In the genomic region with DNA sequence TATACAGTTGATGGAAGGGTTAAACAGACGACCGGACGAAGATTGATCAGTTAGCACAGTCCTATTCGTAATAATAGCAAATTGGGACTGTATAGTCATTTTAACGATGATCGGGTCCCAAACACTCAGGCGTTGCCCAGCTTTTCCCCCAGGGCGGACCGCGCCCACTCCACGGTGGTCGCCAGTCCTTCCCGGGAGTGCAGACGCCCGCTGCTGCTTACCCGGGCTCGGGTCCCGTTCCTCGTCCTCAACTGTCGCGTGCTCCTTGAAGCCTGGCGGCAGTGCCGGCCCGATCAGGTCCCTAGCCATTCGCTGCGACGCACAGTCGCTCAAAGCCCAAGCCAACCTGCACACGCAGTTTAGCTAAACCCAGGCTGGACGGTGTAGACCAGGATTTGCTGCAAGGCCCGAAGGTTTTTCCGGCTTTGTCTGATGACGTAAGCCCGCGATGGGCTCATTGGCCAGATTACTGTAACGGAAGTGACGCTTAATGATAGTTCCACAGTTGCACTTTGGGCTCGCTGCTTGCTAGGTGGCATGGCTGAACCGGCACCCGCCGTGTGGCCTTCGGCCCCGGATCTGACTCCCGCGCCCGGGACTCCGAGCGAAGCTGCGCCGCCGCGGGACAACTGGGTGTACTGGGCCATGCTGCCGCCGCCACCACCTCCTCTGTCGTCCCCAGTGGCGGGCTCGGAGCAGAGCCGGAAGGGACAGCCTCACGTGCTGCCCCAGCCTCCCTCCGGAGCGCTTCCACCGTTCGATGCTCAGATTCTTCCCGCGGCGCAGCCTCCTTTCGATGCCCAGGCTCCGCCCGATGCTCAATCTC, we compare ENCODE assay signal across 8 mouse cellular contexts. TPM values are rescaled to one million over a fixed set of nuclear protein-coding genes. Genes with fewer than 3 reads are reported as not detected.
DNase-seq lines count a peak whose midpoint lies in the region; ATAC-seq and TF ChIP-seq lines count a peak whose summit lies in the region.

A gene (minus strand): TSS at position 365 of the 826 bp plus-strand sequence.
A gene (plus strand): TSS at position 496 of the 826 bp plus-strand sequence.

- no peak for TF ChIP-seq CTCF in lung, adult 2 months (IDR thresholded peaks at IDR 0.05; ENCODE audit: insufficient read depth, low read length)

- H3K36me3 ChIP-seq in ES-E14 (ENCODE audit: control insufficient read depth, insufficient read depth, low read length, poor library complexity, severe bottlenecking) = peaks cover 16% of the 10 kb centered on the region
- peaks cover 24% of the 10 kb centered on the region for H3K36me3 ChIP-seq in forebrain, embryonic 15.5 days

- TF ChIP-seq POLR2A in lung, adult 2 months (IDR thresholded peaks at IDR 0.05; ENCODE audit: borderline replicate concordance, extremely low read depth, low read depth, low read length) = peak; percentile 83; the same call in 1 of the 2 replicates

- peak within 1 kb of the TSS; percentile 90 for H3K4me2 ChIP-seq in forebrain, embryonic 15.5 days (replicated peaks)

- no peaks in the 10 kb centered on the region for H3K9me3 ChIP-seq in ES-E14 (ENCODE audit: control insufficient read depth, insufficient read depth, low read depth, low read length)
- no peaks in the 10 kb centered on the region for H3K9me3 ChIP-seq in forebrain, embryonic 15.5 days

- under 1% methylated on average over 69 of the region's 69 CpGs for WGBS in forebrain, embryonic 15.5 days
- under 1% methylated on average over 69 of the region's 69 CpGs for WGBS in lung, adult 2 months

- H3K9ac ChIP-seq in ES-E14 (ENCODE audit: insufficient read depth, low read depth, low read length, poor library complexity, severe bottlenecking) = peak within 1 kb of the TSS; percentile 98
- H3K9ac ChIP-seq in forebrain, embryonic 15.5 days (replicated peaks) = peak within 1 kb of the TSS; percentile 65

- peak; percentile 92 for DNase-seq in ES-E14 (ENCODE audit: low read depth, low spot score)
- DNase-seq in cerebellum, adult 11-12 months = peak; percentile 89
- DNase-seq in heart, postnatal 25 days (ENCODE audit: low spot score) = peak; percentile 81
- peak; percentile 88 to 97 for DNase-seq in layer of hippocampus, adult 18-20 months (ENCODE audit: low spot score in 2 of 2)
- DNase-seq in lung, adult 2 months = peak; percentile 85
- DNase-seq in thymus, adult 18-20 months = peak; percentile 73 to 78

- peak within 1 kb of the TSS; percentile 94 to 95 for H3K4me3 ChIP-seq in ES-E14 (ENCODE audit: insufficient read depth in 1 of 2, low read depth in 1 of 2, low read length in 2 of 2, poor library complexity in 1 of 2, severe bottlenecking in 1 of 2)
- H3K4me3 ChIP-seq in forebrain, embryonic 15.5 days = peak within 1 kb of the TSS; percentile 84
- H3K4me3 ChIP-seq in lung, adult 2 months (replicated peaks; ENCODE audit: extremely low read depth, low read depth, low read length) = peak within 1 kb of the TSS; percentile 98

- H3K4me1 ChIP-seq in ES-E14 (ENCODE audit: control insufficient read depth in 2 of 2, insufficient read depth in 2 of 2, low read length in 2 of 2, poor library complexity in 1 of 2) = peaks cover 0 to 6% of the 10 kb centered on the region in 2 experiments; a peak in 1 of 4 replicates
- H3K4me1 ChIP-seq in forebrain, embryonic 15.5 days = peaks cover 23% of the 10 kb centered on the region
- H3K4me1 ChIP-seq in lung, adult 2 months (ENCODE audit: control insufficient read depth, insufficient read depth, low read length) = peaks cover 5% of the 10 kb centered on the region

- peak within 1 kb of the TSS; percentile 70 for H3K27ac ChIP-seq in ES-E14 (ENCODE audit: insufficient read depth, low read depth, low read length, poor library complexity, severe bottlenecking)
- H3K27ac ChIP-seq in forebrain, embryonic 15.5 days (replicated peaks) = peak within 1 kb of the TSS; percentile 83

- intact Hi-C loops in heart, postnatal 25 days (cut with DNase I) = no loop called here

- in situ Hi-C loops in ES-E14 (cut with MboI; ENCODE audit: low sequenced_read_pairs in 2 of 2, unreplicated experiment in 2 of 2) = no loop called here

- peak; percentile 99 for ATAC-seq in forebrain, embryonic 15.5 days (replicated peaks)
- peak; percentile 99 for ATAC-seq in neutrophil, adult 5-6 weeks (ENCODE audit: extremely low read depth, insufficient number of reproducible peaks, low FRiP score, poor library complexity, severe bottlenecking)

- H3K27me3 ChIP-seq in forebrain, embryonic 15.5 days = no peaks in the 10 kb centered on the region

TF ChIP-seq in ES-E14, 5 proteins besides CTCF, POLR2A, EP300 and RAD21:
- TF ChIP-seq HCFC1 (IDR thresholded peaks at IDR 0.05; ENCODE audit: borderline replicate concordance, insufficient read depth, low read length) (peak; percentile 83), ZC3H11A (IDR thresholded peaks at IDR 0.05; ENCODE audit: borderline replicate concordance, low read depth, low read length) (0 out of 2 replicates have a peak, but pooled peaks have one; percentile 5), CHD2 (IDR thresholded peaks at IDR 0.05; ENCODE audit: low read depth, low read length) (no peak; the same call in 1 of the 2 replicates), ZNF384 (IDR thresholded peaks at IDR 0.05; ENCODE audit: low read depth, low read length) (no peak), MAFK (IDR thresholded peaks at IDR 0.05; ENCODE audit: insufficient read depth, low read depth, low read length) (no peak)

RNA-seq across cellular contexts. Expression of the first gene that starts in this region (rescaled TPM):
- total RNA-seq in ES-E14 (2012; rRNA removed) = 7.9 and 11.4 TPM in 2 replicates
- polyA plus RNA-seq in forebrain, embryonic 15.5 days (2015; fragmentation: Nextera tagmentation; extraction: Ambion mirVana) = 13.6 and 14.4 TPM in 2 replicates
- 10 to 100 TPM in 1 of 2 experiments, 1 to 10 TPM in 1; 10.0 to 10.8 TPM for total RNA-seq in heart, postnatal 25 days (2021)
- 10 to 100 TPM; 25.9 to 27.2 TPM for total RNA-seq in layer of hippocampus, adult 18-20 months (2021)
- polyA plus RNA-seq in lung, adult 2 months (2012; rRNA removed) = 3.4 and 6.0 TPM in 2 replicates
- 28.0 and 28.1 TPM in 2 replicates for total RNA-seq in neutrophil, adult 5-6 weeks (2017)

RNA-seq across cellular contexts. Expression of the second gene that starts in this region (rescaled TPM):
- total RNA-seq in ES-E14 (2012; rRNA removed) = 13.8 and 20.6 TPM in 2 replicates
- 15.2 and 16.5 TPM in 2 replicates for polyA plus RNA-seq in forebrain, embryonic 15.5 days (2015; fragmentation: Nextera tagmentation; extraction: Ambion mirVana)
- total RNA-seq in heart, postnatal 25 days (2021) = 1 to 10 TPM; 3.0 to 3.4 TPM
- total RNA-seq in layer of hippocampus, adult 18-20 months (2021) = 10 to 100 TPM in 1 of 2 experiments, 1 to 10 TPM in 1; 8.6 to 10.1 TPM
- 2.5 and 2.7 TPM in 2 replicates for polyA plus RNA-seq in lung, adult 2 months (2012; rRNA removed)
- total RNA-seq in neutrophil, adult 5-6 weeks (2017) = 8.5 and 8.6 TPM in 2 replicates

Comparison
In these comparisons a context has a peak if more than half of its experiments do, and no peak if none do; other contexts are left out.
1. Peak in every context shown above with its lines: DNase-seq, ATAC-seq, H3K4me3 ChIP-seq and H3K27ac ChIP-seq.